Mouse (Mus musculus) forebrain, embryonic 14.5 days (tissue): Measurements from ENCODE around the gene Mvb12b. TPM values are rescaled to one million over a fixed set of nuclear protein-coding genes. Genes with fewer than 3 reads are reported as not detected.

Source experiments
- ATAC-seq: fragments of 200-750 bp; cut with Nextera tagmentation; 2 replicates; pipeline ENCODE4 v1.8.0; 2017; ENCODE audit warnings: mild to moderate bottlenecking, moderate library complexity
- DNase-seq: peaks from one replicate; pipeline ENCODE4 v3.0.0-alpha.2; 2015; ENCODE audit warnings: low spot score
- H3K27ac ChIP-seq: fragments of 300-500 bp; sonication (generic); 2 replicates; pipeline ENCODE4 v1.5.1; 2014; ENCODE audit warnings: low read depth, mild to moderate bottlenecking, control low read depth, low read length, moderate library complexity
- H3K27me3 ChIP-seq: fragments of 300-500 bp; sonication (generic); replicated peaks from 2 replicates; pipeline ENCODE4 v1.6.1; 2014; ENCODE audit warnings: low read length, control low read depth, mixed read lengths; ENCODE audit not compliant: control insufficient read depth, insufficient read depth
- H3K36me3 ChIP-seq: fragments of 300-500 bp; sonication (generic); 2 replicates; pipeline ENCODE4 v1.6.1; 2014; ENCODE audit warnings: low read length, control low read depth; ENCODE audit not compliant: control insufficient read depth, insufficient read depth
- H3K4me1 ChIP-seq: fragments of 300-500 bp; sonication (generic); 2 replicates; pipeline ENCODE4 v1.6.1; 2014; ENCODE audit warnings: antibody characterized with exemption, low read length, control low read depth; ENCODE audit not compliant: control insufficient read depth, insufficient read depth
- H3K4me2 ChIP-seq: fragments of 300-500 bp; sonication (generic); 2 replicates; pipeline ENCODE4 v1.6.1; 2014; ENCODE audit warnings: mild to moderate bottlenecking, control low read depth, low read length
- H3K4me3 ChIP-seq: fragments of 300-500 bp; sonication (generic); 2 replicates; pipeline ENCODE4 v1.5.1; 2014; ENCODE audit warnings: low read depth, low read length, control low read depth
- H3K9ac ChIP-seq: fragments of 300-500 bp; sonication (generic); 2 replicates; pipeline ENCODE4 v1.6.1; 2014; ENCODE audit warnings: mild to moderate bottlenecking, low read length, control low read depth, moderate library complexity
- H3K9me3 ChIP-seq: fragments of 300-500 bp; sonication (generic); replicated peaks from 2 replicates; pipeline ENCODE4 v1.6.1; 2016; ENCODE audit warnings: low read length, control low read depth, mixed read lengths; ENCODE audit not compliant: control insufficient read depth
- WGBS: fragments of 180-500 bp; shearing (Covaris S2); extraction: QIAGEN DNeasy Blood & Tissue Kit; methylation state at CpG from one replicate; pipeline ENCODE4 v1.1.7; 2014; 5-methylcytosine and 5-hydroxymethylcytosine counted together
- polyA plus RNA-seq: library from polyadenylated mRNA; unstranded; fragments of >200 nt; fragmentation: Nextera tagmentation; extraction: Ambion mirVana; gene quantifications from 2 replicates; pipeline ENCODE4 v1.2.1, GENCODE M21; 2014

Gene Mvb12b
- polyA plus RNA-seq, 1 experiment from 2014 or later = 49.5 TPM

GRCm38 (mm10) chr2:33708831-33709230, 178.9 kb downstream of the Mvb12b start:
- H3K4me1 ChIP-seq = peaks cover 8% of the 10 kb centered on the region
- H3K4me2 ChIP-seq = no peak overlapping the region
- H3K9me3 ChIP-seq = no peaks in the 10 kb centered on the region
- H3K4me3 ChIP-seq = no peak overlapping the region
- ATAC-seq (no peak), DNase-seq (no peak)
- H3K36me3 ChIP-seq = no peaks in the 10 kb centered on the region
- no peak overlapping the region for H3K9ac ChIP-seq
- 91% methylated on average over 8 of the region's 8 CpGs for WGBS
- H3K27ac ChIP-seq = no peak overlapping the region
- 0 out of 2 replicates have a peak, but pooled peaks cover 3% of the 10 kb centered on the region for H3K27me3 ChIP-seq

- 0 out of 2 replicates have a peak, but pooled peaks cover 4% of the 10 kb centered on the region for H3K27me3 ChIP-seq
These were observed 179.7 kb downstream of the Mvb12b start for GRCm38 (mm10) chr2:33708096-33708495.

DNA sequence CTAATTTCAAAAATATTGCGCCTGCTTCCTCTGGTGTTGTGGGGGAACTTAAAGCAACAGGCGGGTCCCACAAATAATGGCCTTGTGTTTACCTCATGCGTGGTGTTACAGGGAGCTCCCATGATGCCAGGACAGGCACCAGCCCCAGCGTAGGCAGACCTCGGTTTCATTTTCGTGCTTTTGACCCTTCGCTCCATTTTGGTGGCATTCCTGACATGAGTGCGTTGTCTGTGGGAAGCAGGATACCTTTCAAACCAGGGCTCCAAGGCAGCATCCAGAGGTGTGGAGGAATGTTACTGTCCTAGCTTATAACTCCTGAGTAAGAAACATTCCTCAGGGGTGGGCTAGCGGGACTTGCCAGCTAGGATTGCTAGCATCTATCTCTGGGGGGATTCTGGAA, 181.3 kb downstream of the Mvb12b start:
- peaks cover 5% of the 10 kb centered on the region; the same call in 1 of the 2 replicates for H3K4me1 ChIP-seq
- 0 out of 2 replicates have a peak, but pooled peaks cover 10% of the 10 kb centered on the region for H3K27me3 ChIP-seq
- no peak overlapping the region for H3K4me3 ChIP-seq
- no peak for ATAC-seq
- H3K36me3 ChIP-seq = no peaks in the 10 kb centered on the region
- WGBS = 42% methylated on average over 9 of the region's 9 CpGs
- no peak overlapping the region for H3K9ac ChIP-seq
- H3K27ac ChIP-seq = no peak overlapping the region
- no peak for DNase-seq
- no peak overlapping the region for H3K4me2 ChIP-seq
- H3K9me3 ChIP-seq = no peaks in the 10 kb centered on the region

More at GRCm38 (mm10) chr2:33708096-33708495, 179.7 kb downstream of the Mvb12b start:
- ATAC-seq (no peak), DNase-seq (no peak)
- Histone ChIP-seq H3K9me3 (no peaks in the 10 kb centered on the region), H3K4me2 (no peak overlapping the region), H3K4me3 (no peak overlapping the region), H3K4me1 (peaks cover under 1% of the 10 kb centered on the region), H3K27ac (no peak overlapping the region), H3K9ac (no peak overlapping the region), H3K36me3 (no peaks in the 10 kb centered on the region)
- 36% methylated on average over 3 of the region's 3 CpGs for WGBS

- H3K9ac ChIP-seq = no peak overlapping the region
- H3K4me3 ChIP-seq = no peak overlapping the region
- H3K36me3 ChIP-seq = no peaks in the 10 kb centered on the region
- H3K27ac ChIP-seq = no peak overlapping the region
- DNase-seq (no peak), ATAC-seq (no peak)
- H3K4me1 ChIP-seq = peaks cover 11% of the 10 kb centered on the region
- H3K27me3 ChIP-seq = 0 out of 2 replicates have a peak, but pooled peaks cover 12% of the 10 kb centered on the region
- 21% methylated on average over 16 of the region's 16 CpGs for WGBS
- no peaks in the 10 kb centered on the region for H3K9me3 ChIP-seq
- no peak overlapping the region for H3K4me2 ChIP-seq
These were observed 181.9 kb downstream of the Mvb12b start for GRCm38 (mm10) chr2:33705687-33706320.

DNA sequence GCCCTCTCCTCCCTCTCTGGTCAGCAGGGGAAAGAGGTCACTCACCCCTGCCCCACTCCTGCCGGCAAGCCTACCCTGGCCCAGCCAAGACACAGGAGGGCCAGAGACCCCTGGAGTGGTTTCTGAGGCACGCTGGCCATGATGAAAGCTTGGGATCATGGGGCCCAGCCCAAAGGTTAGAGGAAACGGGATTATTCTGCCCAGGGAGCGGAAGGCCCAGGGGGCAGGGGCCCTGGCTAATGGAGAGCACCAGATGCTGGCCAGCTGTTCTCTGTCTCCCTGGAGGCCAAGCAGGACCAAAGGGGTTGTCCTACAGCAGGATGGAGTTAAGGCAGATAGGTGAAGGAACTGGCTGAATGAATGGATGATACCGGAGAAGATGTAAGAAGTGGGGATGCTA, 184.5 kb downstream of the Mvb12b start:
- Histone ChIP-seq H3K4me3 (no peak overlapping the region), H3K27ac (no peak overlapping the region), H3K9ac (no peak overlapping the region), H3K9me3 (no peaks in the 10 kb centered on the region), H3K4me1 (peaks cover 14% of the 10 kb centered on the region), H3K36me3 (no peaks in the 10 kb centered on the region), H3K4me2 (no peak overlapping the region), H3K27me3 (0 out of 2 replicates have a peak, but pooled peaks cover 12% of the 10 kb centered on the region)
- no peak for ATAC-seq
- DNase-seq = no peak
- 67% methylated on average over 5 of the region's 5 CpGs for WGBS

- Histone ChIP-seq H3K4me2 (no peak overlapping the region), H3K9me3 (no peaks in the 10 kb centered on the region), H3K27me3 (0 out of 2 replicates have a peak, but pooled peaks cover 12% of the 10 kb centered on the region), H3K4me1 (peaks cover 14% of the 10 kb centered on the region), H3K9ac (no peak overlapping the region), H3K36me3 (no peaks in the 10 kb centered on the region), H3K4me3 (no peak overlapping the region), H3K27ac (no peak overlapping the region)
- WGBS = 56% methylated on average over 5 of the region's 5 CpGs
- DNase-seq = no peak
- ATAC-seq = no peak
These were observed 185.0 kb downstream of the Mvb12b start for GRCm38 (mm10) chr2:33702705-33703104.

DNA sequence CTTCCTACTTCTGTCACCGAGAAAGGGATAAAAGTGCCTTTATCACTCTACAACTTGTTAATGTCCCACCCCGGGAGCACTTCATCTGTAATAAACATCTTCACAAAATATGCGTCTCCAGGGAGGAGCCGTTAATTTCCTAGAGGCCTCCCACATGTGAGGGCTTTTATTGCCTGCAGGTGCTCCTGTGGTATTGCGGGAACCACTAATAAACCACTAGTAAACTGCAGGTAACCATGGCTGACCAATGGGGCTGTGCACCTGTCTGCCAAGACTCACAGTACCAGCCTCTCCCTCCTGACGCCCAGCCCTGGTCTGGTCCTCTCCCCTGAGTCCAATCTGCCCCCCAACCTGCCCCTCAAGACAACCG, 186.3 kb downstream of the Mvb12b start:
- no peak overlapping the region for H3K4me3 ChIP-seq
- H3K4me2 ChIP-seq = no peak overlapping the region
- H3K9ac ChIP-seq = no peak overlapping the region
- no peaks in the 10 kb centered on the region for H3K9me3 ChIP-seq
- peaks cover 14% of the 10 kb centered on the region for H3K4me1 ChIP-seq
- H3K27ac ChIP-seq = no peak overlapping the region
- ATAC-seq (no peak), DNase-seq (no peak)
- WGBS = 36% methylated on average over 7 of the region's 7 CpGs
- 0 out of 2 replicates have a peak, but pooled peaks cover 10% of the 10 kb centered on the region for H3K27me3 ChIP-seq
- no peaks in the 10 kb centered on the region for H3K36me3 ChIP-seq

DNA sequence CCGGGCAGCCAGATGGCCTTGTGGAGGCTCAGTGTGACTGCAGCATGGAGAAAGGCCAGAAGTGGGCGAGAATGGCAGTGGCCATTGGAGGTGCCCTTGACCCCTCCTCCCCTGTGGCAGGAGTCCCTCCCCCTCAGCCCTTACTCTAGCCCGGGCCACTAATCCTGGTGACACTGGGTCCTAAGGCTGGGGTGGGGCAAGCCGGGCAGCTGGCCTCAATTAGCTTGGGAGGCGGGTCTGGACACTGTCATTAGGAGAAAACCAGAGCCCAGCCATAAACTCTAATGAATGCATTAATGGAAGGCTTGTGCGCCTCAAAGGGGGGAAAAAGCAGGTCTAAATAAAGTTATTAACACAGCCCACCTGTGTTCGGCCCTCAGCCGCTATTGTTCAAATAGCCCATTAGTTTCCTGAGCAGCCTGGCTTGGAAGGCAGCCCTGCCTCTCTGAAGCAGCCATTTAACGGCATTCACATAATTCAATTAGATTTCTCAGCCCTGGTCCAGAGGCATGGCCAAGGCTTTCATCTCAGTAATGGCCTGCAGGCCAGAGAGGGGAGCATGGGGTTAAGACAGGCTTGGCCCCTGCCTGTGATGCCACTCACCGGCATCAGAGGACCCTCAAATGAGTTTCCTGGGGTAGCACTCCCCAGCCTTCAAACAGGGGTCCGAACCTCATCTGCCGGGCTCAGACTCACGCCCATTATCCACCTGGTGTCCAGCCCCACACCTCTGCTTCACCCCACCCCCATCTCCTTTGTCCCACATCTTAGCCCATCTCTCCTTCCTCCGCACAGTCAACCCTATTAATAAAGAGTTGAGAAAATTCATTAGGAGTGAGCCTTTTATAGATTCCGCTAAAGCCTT, 186.9 kb downstream of the Mvb12b start:
- Histone ChIP-seq H3K9ac (no peak overlapping the region), H3K4me3 (no peak overlapping the region), H3K9me3 (no peaks in the 10 kb centered on the region), H3K4me2 (no peak overlapping the region), H3K27me3 (0 out of 2 replicates have a peak, but pooled peaks cover 10% of the 10 kb centered on the region), H3K36me3 (no peaks in the 10 kb centered on the region), H3K27ac (peak overlapping the region; percentile 21; the same call in 1 of the 2 replicates), H3K4me1 (peaks cover 14% of the 10 kb centered on the region)
- DNase-seq (peak; percentile 64), ATAC-seq (peak; percentile 55)
- 9% methylated on average over 15 of the region's 15 CpGs for WGBS
